Mouse (Mus musculus) bone marrow, adult 2 months (tissue): ENCODE measurements around the gene Racgap1. TPM values are rescaled to one million over a fixed set of nuclear protein-coding genes. Genes with fewer than 3 reads are reported as not detected.

Experiments used
- H3K27ac ChIP-seq: fragments of 200-500 bp; 2 replicates; pipeline ENCODE4 v1.5.1; 2012; ENCODE audit warnings: low read depth, mild to moderate bottlenecking, control low read depth, inconsistent platforms, low read length; ENCODE audit not compliant: control insufficient read depth, poor library complexity, insufficient read depth
- H3K4me1 ChIP-seq: fragments of 200-500 bp; 2 replicates; pipeline ENCODE4 v1.6.1; 2011; ENCODE audit warnings: low read length; ENCODE audit not compliant: control insufficient read depth, insufficient read depth
- H3K4me3 ChIP-seq: fragments of 200-500 bp; replicated peaks from 2 replicates; pipeline ENCODE3; 2011; ENCODE audit warnings: mild to moderate bottlenecking, low read depth, low read length, control low read depth; ENCODE audit not compliant: control insufficient read depth
- CTCF ChIP-seq: fragments of 200-500 bp; IDR thresholded peaks from 2 replicates; pipeline ENCODE4 v1.5.1; 2011; ENCODE audit warnings: low read length, control low read depth; ENCODE audit not compliant: control insufficient read depth, insufficient read depth
- POLR2A ChIP-seq: fragments of 200-500 bp; IDR thresholded peaks from 2 replicates; pipeline ENCODE4 v1.6.1; 2011; ENCODE audit warnings: low read depth, mild to moderate bottlenecking, control low read depth, low read length, borderline replicate concordance; ENCODE audit not compliant: control insufficient read depth
- WGBS: fragments of 180-500 bp; shearing (Covaris S2); methylation state at CpG from one replicate; pipeline ENCODE4 v1.1.7; 2018; 5-methylcytosine and 5-hydroxymethylcytosine counted together
- polyA plus RNA-seq: library from polyadenylated mRNA; stranded (reverse); fragments of >200 nt; gene quantifications from 2 replicates; pipeline ENCODE4 v1.2.4, GENCODE M21; 2011; ENCODE audit warnings: low replicate concordance; ENCODE audit not compliant: missing spikeins, insufficient read depth, insufficient read length

Gene Racgap1
- polyA plus RNA-seq, 1 experiment, result 66.4 TPM

GRCm38 (mm10) chr15:99607388-99608113 lies 43.9 kb downstream of the Racgap1 start:
- Histone ChIP-seq H3K27ac (no peak overlapping the region), H3K4me1 (peaks cover 2% of the 10 kb centered on the region; the same call in 1 of the 2 replicates), H3K4me3 (no peak overlapping the region)
- 38% methylated on average over 10 of the region's 10 CpGs for WGBS
- TF ChIP-seq CTCF, result no peak
- TF ChIP-seq POLR2A, result no peak

GRCm38 (mm10) chr15:99606515-99606914 lies 44.9 kb downstream of the Racgap1 start:
- Histone ChIP-seq H3K4me3 (no peak overlapping the region), H3K27ac (no peak overlapping the region), H3K4me1 (peaks cover 2% of the 10 kb centered on the region; the same call in 1 of the 2 replicates)
- TF ChIP-seq POLR2A (no peak), CTCF (no peak)
- 32% methylated on average over 5 of the region's 5 CpGs for WGBS

GRCm38 (mm10) chr15:99605595-99605994 lies 45.9 kb downstream of the Racgap1 start:
- peaks cover 2% of the 10 kb centered on the region; the same call in 1 of the 2 replicates for H3K4me1 ChIP-seq
- H3K4me3 ChIP-seq, result no peak overlapping the region
- no peak overlapping the region for H3K27ac ChIP-seq
- TF ChIP-seq POLR2A, result no peak
- no peak for TF ChIP-seq CTCF
- 66% methylated on average over 3 of the region's 3 CpGs for WGBS

GRCm38 (mm10) chr15:99603216-99603615 lies 48.2 kb downstream of the Racgap1 start:
- H3K4me3 ChIP-seq, result no peak overlapping the region
- TF ChIP-seq POLR2A (no peak), CTCF (no peak)

GRCm38 (mm10) chr15:99602206-99602820 lies 49.1 kb downstream of the Racgap1 start:
- Histone ChIP-seq H3K4me1 (no peaks in the 10 kb centered on the region), H3K4me3 (no peak overlapping the region), H3K27ac (no peak overlapping the region)
- WGBS, result 80% methylated on average over 17 of the region's 17 CpGs
- no peak for TF ChIP-seq POLR2A
- TF ChIP-seq CTCF, result no peak

More at GRCm38 (mm10) chr15:99603216-99603615, 48.2 kb downstream of the Racgap1 start:
- H3K4me1 ChIP-seq, result no peaks in the 10 kb centered on the region
- H3K27ac ChIP-seq, result no peak overlapping the region
- 76% methylated on average over 7 of the region's 7 CpGs for WGBS

GRCm38 (mm10) chr15:99601823-99602120 lies 49.7 kb downstream of the Racgap1 start:
- no peak for TF ChIP-seq CTCF
- TF ChIP-seq POLR2A, result no peak
- no peak overlapping the region for H3K27ac ChIP-seq

GRCm38 (mm10) chr15:99600986-99601822 lies 50.3 kb downstream of the Racgap1 start, which contains the start of gene Aqp6:
TSS of gene Aqp6 (plus strand) at chr15:99601400.
- no peak within 1 kb of the TSS for H3K4me3 ChIP-seq
- H3K4me1 ChIP-seq, result no peaks in the 10 kb centered on the region
- H3K27ac ChIP-seq, result no peak within 1 kb of the TSS
- TF ChIP-seq CTCF (no peak), POLR2A (no peak)
- WGBS, result 78% methylated on average over 22 of the region's 22 CpGs

More at GRCm38 (mm10) chr15:99601823-99602120, 49.7 kb downstream of the Racgap1 start:
- no peaks in the 10 kb centered on the region for H3K4me1 ChIP-seq
- 72% methylated on average over 5 of the region's 5 CpGs for WGBS
- no peak overlapping the region for H3K4me3 ChIP-seq
